Mouse (Mus musculus) mouse trophoblast stem cell (cell line): ENCODE results near the gene Olfr143.

Source experiments
- in situ Hi-C, 2 experiments: fragments of 300-500 bp; cut with MseI, MboI; formaldehyde crosslinking; loops; 2 replicates in 1 of 2; 3 replicates in 1 of 2; pipeline ENCODE4 v1.15.1; 2025

Gene Olfr143

DNA sequence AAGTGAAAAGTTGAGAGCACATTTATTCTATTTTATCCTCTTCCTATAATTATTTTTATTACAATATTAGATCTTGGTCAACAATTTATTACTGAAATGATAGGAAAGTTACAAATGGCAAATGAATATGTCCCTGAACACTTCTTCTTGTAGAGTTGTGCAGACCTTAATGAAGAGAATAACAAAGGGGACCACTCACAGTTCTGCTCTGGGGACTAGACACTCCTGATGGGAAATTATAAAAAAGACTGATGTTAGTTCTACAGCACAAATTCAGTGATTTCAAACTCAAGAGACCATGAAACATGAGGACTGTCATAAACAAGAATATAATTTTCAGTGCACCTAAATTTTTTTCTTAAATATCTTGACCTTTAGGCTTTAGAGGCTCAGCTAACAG, at the start of gene Olfr143:
TSS of gene Olfr143 (plus strand) at position 301 of the 400 bp plus-strand sequence.
- in situ Hi-C loops: no loop called here

DNA sequence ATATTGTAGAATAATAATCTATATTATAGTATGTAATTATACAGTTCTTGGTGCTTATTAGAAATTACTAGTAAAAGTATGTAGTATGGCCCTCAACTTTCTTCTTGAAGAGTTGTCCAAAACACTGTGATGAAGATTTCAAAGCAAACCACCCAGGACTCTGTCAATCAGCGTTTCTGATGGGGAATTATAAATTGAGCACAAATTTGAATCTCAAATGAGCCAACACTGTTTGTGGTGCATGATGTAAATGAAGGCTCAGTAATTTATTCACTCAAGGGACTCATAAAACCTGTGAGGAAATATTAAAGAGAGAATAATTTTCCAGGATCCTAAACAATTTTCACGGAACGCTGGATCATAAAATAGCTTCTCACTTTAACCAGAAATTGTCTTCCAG, 44.5 kb upstream of the Olfr143 start, which contains the start of gene Olfr893:
TSS of gene Olfr893 (plus strand) at position 301 of the 400 bp plus-strand sequence.
- in situ Hi-C loops: no loop called here

DNA sequence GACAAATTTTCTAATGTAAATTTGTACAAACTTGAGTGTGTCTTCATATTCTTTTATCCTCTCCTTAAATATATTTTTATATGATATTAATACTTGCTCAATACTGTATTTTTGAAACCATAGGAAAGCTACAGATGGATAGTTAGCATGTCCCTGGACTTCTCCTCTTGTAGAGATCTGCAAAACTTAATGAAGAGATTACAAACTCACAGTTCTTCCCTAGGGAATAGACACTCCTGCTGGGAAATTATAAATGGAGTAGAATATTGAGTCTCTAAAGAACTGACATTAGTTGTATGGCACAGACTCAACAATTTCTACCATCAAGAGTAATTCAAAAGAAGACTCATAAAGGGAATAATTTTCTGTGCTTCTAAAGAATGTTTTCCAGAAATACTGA, 34.8 kb upstream of the Olfr143 start, which contains the start of gene Olfr894:
TSS of gene Olfr894 (plus strand) at position 301 of the 400 bp plus-strand sequence.
- in situ Hi-C loops: no loop called here

DNA sequence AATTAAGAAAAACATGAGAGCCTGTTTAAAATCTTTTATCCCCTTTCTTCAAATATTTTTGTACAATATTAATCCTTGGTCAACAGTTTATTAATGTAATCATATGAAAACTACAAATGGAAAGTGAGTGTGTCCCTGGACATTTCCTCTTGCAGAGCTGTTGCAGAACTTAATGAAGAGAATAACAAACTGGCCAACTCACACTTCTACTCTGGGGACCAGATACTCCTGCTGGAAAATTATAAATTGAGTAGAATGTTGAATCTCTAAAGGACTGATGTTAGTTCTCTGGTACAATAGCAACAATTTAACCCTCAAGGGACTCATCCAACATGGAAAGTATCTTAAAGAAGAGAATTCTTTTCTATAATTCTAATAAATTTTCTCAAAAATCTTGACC, 15.0 kb downstream of the Olfr143 start, which contains the start of gene Olfr895:
TSS of gene Olfr895 (plus strand) at position 301 of the 400 bp plus-strand sequence.
- in situ Hi-C loops: no loop called here

DNA sequence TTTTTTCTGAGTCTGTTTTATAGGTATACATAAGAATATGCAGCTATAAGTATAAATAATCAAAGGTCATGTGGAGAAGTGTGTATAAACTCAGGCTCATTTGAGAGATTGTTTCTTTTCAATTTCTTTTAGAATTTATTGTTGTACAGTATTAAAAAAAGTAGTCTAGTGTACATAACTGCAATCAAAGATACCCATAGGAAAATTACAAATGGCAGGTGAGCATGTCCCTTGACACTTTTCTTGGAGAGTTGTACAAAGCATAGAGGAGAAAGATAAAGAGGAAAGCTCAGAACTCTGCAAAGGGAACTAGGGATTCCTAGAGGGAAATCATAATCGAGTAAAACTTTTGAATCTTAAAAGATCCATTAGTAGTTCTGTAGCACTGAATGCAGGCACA, 38.2 kb downstream of the Olfr143 start, which contains the start of gene Olfr896-ps1:
TSS of gene Olfr896-ps1 (plus strand) at position 301 of the 400 bp plus-strand sequence.
- in situ Hi-C loops: no loop called here
